Mouse (Mus musculus) forebrain, embryonic 10.5 days (tissue): ENCODE data around the gene Fam3c. TPM values are rescaled to one million over a fixed set of nuclear protein-coding genes. Genes with fewer than 3 reads are reported as not detected.

Source experiments
- DNase-seq: peaks from one replicate; pipeline ENCODE4 v3.0.0-alpha.2; 2017; ENCODE audit warnings: low spot score; ENCODE audit errors: extremely low spot score
- H3K27ac ChIP-seq: fragments of 300-500 bp; sonication (generic); 2 replicates; pipeline ENCODE4 v1.5.1; 2016; ENCODE audit warnings: mild to moderate bottlenecking
- H3K27me3 ChIP-seq: fragments of 300-500 bp; sonication (generic); 2 replicates; pipeline ENCODE4 v1.6.1; 2016; ENCODE audit warnings: mild to moderate bottlenecking; ENCODE audit not compliant: poor library complexity, severe bottlenecking
- H3K36me3 ChIP-seq: fragments of 300-500 bp; sonication (generic); replicated peaks from 2 replicates; pipeline ENCODE4 v1.6.1; 2016; ENCODE audit warnings: mild to moderate bottlenecking, moderate library complexity
- H3K4me1 ChIP-seq: fragments of 300-500 bp; sonication (generic); 2 replicates; pipeline ENCODE4 v1.6.1; 2016
- H3K4me3 ChIP-seq: fragments of 300-500 bp; sonication (generic); 2 replicates; pipeline ENCODE4 v1.5.1; 2016; ENCODE audit warnings: mild to moderate bottlenecking, moderate library complexity
- H3K9me3 ChIP-seq: fragments of 300-500 bp; sonication (generic); 2 replicates; pipeline ENCODE4 v1.6.1; 2016; ENCODE audit warnings: mild to moderate bottlenecking, moderate library complexity
- WGBS: fragments of 180-500 bp; shearing (Covaris S2); methylation state at CpG from one replicate; pipeline ENCODE4 v1.1.7; 2016; 5-methylcytosine and 5-hydroxymethylcytosine counted together
- polyA plus RNA-seq: library from polyadenylated mRNA; unstranded; fragments of >200 nt; fragmentation: Nextera tagmentation; extraction: Ambion mirVana; gene quantifications from 2 replicates; pipeline ENCODE4 v1.2.1, GENCODE M21; 2016

Gene Fam3c
- polyA plus RNA-seq, 1 experiment from 2014 or later = 31.8 TPM

DNA sequence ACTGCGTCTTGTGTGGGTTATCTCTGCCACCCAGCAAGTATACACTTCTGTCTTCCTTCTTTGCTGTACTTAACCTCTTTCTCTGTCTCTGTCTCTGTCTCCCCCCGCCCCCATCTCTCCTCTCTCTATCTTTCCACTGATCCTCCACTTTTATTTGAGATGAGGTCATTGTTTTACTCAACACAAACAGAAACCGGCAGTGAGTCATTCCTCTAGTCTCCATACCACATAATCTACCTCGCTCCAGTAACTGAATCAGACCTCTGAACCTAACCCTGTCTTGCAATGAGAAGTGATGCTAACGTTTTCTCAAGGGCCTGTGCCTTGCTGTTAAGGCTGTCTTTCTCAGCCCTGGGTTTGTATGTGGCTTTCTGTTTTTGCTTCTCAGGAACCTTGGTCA, 22.4 kb upstream of the Fam3c start:
- Histone ChIP-seq H3K36me3 (no peaks in the 10 kb centered on the region), H3K4me3 (no peak overlapping the region), H3K4me1 (no peaks in the 10 kb centered on the region), H3K27ac (no peak overlapping the region), H3K9me3 (no peaks in the 10 kb centered on the region), H3K27me3 (no peaks in the 10 kb centered on the region)
- 85% methylated on average over 5 of the region's 5 CpGs for WGBS
- DNase-seq = no peak

DNA sequence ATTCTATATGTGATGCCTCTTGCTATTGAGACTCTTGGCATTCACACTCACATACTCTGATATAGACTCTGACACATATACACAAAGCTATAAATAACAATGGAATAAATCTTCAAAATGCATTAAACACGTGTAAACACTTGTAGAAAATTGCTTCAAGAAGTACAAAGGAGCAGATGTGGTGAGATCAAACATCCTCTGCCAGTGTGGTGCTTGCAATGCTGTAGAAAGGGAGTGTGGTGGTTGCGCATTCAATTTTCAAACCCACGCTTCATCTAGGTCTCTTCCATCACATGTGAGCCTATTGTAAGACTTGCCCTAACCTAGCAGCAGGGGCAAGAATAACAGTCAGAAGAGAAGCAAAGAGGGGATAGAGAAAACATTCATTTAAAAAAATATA, 18.7 kb upstream of the Fam3c start:
- H3K27me3 ChIP-seq = no peaks in the 10 kb centered on the region
- H3K36me3 ChIP-seq = no peaks in the 10 kb centered on the region
- 83% methylated on average over 3 of the region's 3 CpGs for WGBS
- H3K4me1 ChIP-seq = no peaks in the 10 kb centered on the region
- H3K27ac ChIP-seq = no peak overlapping the region
- H3K4me3 ChIP-seq = no peak overlapping the region
- no peaks in the 10 kb centered on the region for H3K9me3 ChIP-seq
- no peak for DNase-seq

DNA sequence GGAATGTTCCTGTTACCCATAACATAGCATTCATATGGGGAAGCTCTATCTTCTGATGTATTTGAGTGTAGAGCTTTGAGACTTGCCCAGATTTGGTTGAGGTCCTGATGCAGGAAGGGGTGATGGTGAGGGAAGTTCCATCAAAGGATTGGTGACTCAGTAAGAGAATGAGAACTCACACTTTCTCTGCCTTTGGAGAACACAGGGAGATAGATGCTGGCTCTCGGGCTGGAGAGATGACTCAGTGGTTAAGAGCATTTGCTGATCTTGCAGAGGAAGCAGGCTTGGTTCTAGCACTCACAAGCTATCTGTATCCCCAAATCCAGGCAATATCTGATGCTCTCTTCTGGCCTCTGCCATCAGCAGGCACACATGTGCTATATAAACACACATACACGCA, 17.4 kb upstream of the Fam3c start:
- Histone ChIP-seq H3K4me1 (no peaks in the 10 kb centered on the region), H3K27me3 (no peaks in the 10 kb centered on the region), H3K27ac (no peak overlapping the region), H3K4me3 (no peak overlapping the region), H3K36me3 (no peaks in the 10 kb centered on the region), H3K9me3 (no peaks in the 10 kb centered on the region)
- 86% methylated on average over 2 of the region's 2 CpGs for whole genome bisulfite sequencing
- DNase-seq = no peak

DNA sequence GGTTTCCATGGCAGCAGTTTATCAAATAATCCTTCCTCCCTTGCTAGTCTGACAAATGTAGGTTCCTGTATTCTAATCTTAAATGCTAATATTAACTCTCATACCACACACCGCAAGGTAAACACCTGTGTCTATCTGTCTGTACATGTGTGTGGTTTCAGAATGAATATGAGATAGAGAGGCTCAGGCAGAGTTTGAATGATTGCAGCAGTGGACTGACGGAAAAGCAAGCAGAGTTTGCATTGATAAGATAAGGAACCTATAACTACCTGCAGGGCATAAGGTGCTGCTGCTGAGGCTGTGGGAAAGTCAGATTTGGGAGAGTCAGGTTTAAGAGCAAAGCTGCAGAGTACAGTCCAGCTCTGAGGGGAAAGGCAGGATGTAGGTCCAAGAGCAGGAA, 10.9 kb upstream of the Fam3c start:
- Histone ChIP-seq H3K27me3 (no peaks in the 10 kb centered on the region), H3K36me3 (no peaks in the 10 kb centered on the region), H3K4me3 (no peak overlapping the region), H3K4me1 (no peaks in the 10 kb centered on the region), H3K9me3 (no peaks in the 10 kb centered on the region), H3K27ac (no peak overlapping the region)
- no peak for DNase-seq
- WGBS = 95% methylated on average over 2 of the region's 2 CpGs

DNA sequence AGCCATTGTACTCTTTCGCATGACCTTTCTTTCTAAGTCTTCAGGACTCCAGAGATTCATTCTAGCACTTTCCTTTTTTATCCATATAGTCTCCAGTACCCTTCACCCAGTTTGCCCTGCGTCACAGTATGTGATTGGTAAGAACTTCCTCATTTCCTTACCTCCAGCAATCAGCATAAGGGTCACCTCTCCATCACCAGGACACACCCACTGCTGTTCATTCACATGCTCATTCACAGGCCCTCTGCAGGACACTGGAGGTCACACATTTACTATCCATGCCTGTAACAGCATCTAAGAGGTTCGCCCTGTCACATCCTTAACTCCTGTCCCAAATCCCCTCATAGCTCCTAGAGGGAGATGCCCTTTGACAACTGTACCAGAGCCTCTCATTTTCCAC, 7.5 kb upstream of the Fam3c start:
- Histone ChIP-seq H3K4me1 (peaks cover 4% of the 10 kb centered on the region), H3K9me3 (no peaks in the 10 kb centered on the region), H3K36me3 (no peaks in the 10 kb centered on the region), H3K27ac (no peak overlapping the region), H3K27me3 (no peaks in the 10 kb centered on the region), H3K4me3 (no peak overlapping the region)
- DNase-seq = no peak
- 75% methylated on average over 3 of the region's 3 CpGs for WGBS

DNA sequence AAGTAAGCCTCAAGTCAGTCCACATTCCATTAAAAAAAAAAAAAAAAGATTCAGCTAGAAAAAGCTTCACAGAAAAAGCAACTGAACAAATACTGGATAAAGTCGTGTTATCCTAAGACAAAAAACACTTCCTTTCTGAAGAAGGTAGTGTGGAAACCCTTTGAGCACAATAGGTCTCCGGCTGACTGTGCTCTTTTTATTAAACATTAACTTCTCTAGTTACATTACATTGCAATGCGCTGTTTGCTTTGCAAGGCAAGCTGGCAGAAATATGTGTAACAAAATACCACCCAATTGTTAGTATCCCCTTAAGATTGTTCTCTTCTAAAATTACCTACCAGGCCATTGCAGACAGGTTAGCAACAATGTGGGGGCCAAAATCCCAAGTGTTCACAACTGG, 5.9 kb upstream of the Fam3c start:
- WGBS = 79% methylated on average over 3 of the region's 3 CpGs
- Histone ChIP-seq H3K27me3 (no peaks in the 10 kb centered on the region), H3K27ac (no peak overlapping the region), H3K36me3 (no peaks in the 10 kb centered on the region), H3K4me1 (peaks cover 4% of the 10 kb centered on the region), H3K9me3 (peaks cover 3% of the 10 kb centered on the region; the same call in 1 of the 2 replicates), H3K4me3 (no peak overlapping the region)
- no peak for DNase-seq

DNA sequence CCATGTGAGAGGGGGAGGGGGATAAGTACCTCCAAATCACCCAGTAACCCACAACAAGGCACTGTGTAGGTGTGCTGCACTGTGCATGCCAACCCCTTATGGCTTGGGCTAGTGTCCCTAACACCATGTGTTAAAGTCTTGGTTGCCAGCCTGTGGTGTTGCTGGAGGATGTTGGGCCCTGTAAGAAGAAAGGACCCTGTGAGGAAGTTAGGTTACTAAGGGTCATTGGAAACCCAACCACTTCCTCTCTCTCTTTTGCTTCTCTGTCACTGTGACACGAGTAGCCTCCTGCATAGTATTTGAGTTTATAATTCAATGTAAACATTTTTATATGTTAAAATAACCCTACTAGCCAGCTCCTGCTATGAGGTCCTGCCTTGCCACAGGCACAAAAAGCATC, 3.0 kb upstream of the Fam3c start:
- Histone ChIP-seq H3K36me3 (no peaks in the 10 kb centered on the region), H3K9me3 (peaks cover 3% of the 10 kb centered on the region; the same call in 1 of the 2 replicates), H3K4me1 (peaks cover 25% of the 10 kb centered on the region), H3K4me3 (no peak overlapping the region), H3K27me3 (no peaks in the 10 kb centered on the region), H3K27ac (no peak overlapping the region)
- no peak for DNase-seq
- 63% methylated on average over 1 of the region's 1 CpGs for WGBS

DNA sequence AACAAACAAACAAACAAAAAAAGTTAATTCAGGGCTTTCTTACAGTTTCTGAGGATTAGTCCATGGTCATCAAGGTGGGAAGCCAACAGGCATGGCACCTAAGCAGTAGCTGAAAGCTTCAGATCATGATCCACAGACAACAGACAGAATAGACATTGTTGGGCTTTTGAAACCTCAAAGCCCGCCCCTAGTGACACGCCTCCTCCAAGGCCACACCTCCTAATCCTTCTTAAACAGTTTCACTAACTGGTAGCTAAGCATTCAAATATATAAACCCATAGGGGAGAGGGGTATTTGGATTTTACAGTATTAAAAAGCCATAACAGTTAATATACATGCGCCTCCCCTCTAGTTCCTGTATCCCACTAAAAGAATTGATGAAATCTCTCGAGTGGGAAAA, 1.3 kb upstream of the Fam3c start:
- no peaks in the 10 kb centered on the region for H3K36me3 ChIP-seq
- H3K27ac ChIP-seq = no peak overlapping the region
- peaks cover 3% of the 10 kb centered on the region; the same call in 1 of the 2 replicates for H3K9me3 ChIP-seq
- no peaks in the 10 kb centered on the region for H3K27me3 ChIP-seq
- 95% methylated on average over 4 of the region's 4 CpGs for WGBS
- H3K4me3 ChIP-seq = no peak overlapping the region
- H3K4me1 ChIP-seq = peaks cover 41% of the 10 kb centered on the region
- DNase-seq = no peak

DNA sequence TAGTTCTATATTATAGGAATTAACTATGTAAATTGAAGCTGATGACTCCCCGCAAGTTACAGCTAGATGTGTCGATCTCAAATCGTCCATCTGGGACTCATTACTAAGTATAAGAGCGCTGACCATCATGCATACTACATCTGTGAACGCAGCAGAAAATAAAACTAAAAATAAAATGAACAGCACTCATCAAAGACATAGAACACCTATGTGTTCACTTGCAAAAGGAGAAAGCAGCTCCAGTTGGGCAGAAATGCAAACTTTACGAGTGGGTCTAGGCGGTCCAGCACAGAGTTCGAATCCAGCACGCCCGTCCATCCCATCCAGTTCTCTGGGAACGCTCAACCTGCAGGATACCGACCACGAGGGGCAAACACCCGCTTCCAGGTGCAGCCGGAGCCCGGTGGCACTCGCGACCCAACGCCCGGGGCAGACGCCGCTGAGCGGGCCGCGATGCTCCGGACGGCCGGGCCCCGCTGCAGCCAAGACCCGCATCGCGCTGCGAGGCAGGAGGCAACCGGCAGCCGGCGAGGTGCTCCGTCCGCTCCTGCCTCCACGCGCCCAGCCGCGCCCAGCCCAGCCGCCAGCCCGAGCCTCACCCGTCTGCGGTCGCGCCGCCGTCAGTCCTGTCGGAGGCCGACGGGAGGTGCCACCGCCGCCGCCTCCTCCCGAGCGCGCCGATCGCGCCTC, 502 bp downstream of the Fam3c start:
- Histone ChIP-seq H3K36me3 (no peaks in the 10 kb centered on the region), H3K9me3 (peaks cover 3% of the 10 kb centered on the region; the same call in 1 of the 2 replicates), H3K4me1 (peaks cover 41% of the 10 kb centered on the region), H3K27ac (peak overlapping the region; percentile 93), H3K27me3 (no peaks in the 10 kb centered on the region), H3K4me3 (peak overlapping the region; percentile 84)
- 2% methylated on average over 60 of the region's 62 CpGs for WGBS
- no peak for DNase-seq

DNA sequence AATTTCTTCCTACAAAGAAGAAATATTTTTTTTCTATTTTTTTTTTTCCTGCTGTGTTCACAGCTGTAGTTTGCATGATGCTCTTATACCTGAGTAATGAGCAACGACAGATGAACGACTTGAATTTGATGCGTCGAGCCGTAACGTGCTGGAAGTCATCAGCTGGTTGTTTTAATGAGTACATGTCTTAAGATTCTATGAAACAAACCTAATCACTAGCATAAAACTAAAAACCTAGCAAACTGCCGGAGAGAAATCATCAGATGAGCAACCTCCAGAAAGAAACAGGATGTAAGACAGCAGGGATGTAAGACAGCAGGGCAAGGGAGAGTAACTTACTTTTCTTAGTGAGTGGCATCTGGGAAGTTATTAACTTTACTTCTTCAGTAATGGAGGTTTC, 1.4 kb downstream of the Fam3c start:
- H3K27ac ChIP-seq = no peak overlapping the region
- peaks cover 3% of the 10 kb centered on the region; the same call in 1 of the 2 replicates for H3K9me3 ChIP-seq
- H3K4me3 ChIP-seq = peak overlapping the region; percentile 84
- H3K4me1 ChIP-seq = peaks cover 41% of the 10 kb centered on the region
- H3K27me3 ChIP-seq = no peaks in the 10 kb centered on the region
- 84% methylated on average over 7 of the region's 7 CpGs for WGBS
- no peaks in the 10 kb centered on the region for H3K36me3 ChIP-seq
- no peak for DNase-seq

DNA sequence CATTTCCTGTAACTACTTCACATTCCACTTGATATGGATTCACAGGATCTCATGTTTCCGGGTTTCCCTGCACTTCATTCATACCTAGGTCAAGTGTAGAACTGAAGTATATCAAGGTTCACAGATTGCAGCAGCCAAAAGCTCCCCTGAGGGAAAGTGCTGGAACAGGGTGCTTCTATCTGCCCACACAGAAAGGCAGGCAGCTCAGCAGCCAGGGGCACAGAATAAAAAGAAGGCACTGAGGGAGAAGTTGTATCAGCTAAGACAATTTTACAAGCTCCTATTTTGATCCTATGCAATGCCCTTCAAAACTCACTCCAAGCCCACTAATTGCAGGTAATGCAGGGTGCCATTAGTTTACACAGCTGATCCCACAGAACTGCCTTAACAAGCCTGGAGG, 2.0 kb downstream of the Fam3c start:
- Histone ChIP-seq H3K9me3 (peaks cover 3% of the 10 kb centered on the region; the same call in 1 of the 2 replicates), H3K27me3 (no peaks in the 10 kb centered on the region), H3K36me3 (no peaks in the 10 kb centered on the region), H3K4me3 (peak overlapping the region; percentile 84; the same call in 1 of the 2 replicates), H3K27ac (no peak overlapping the region), H3K4me1 (peaks cover 41% of the 10 kb centered on the region)
- DNase-seq = no peak
- 76% methylated on average over 1 of the region's 1 CpGs for WGBS

DNA sequence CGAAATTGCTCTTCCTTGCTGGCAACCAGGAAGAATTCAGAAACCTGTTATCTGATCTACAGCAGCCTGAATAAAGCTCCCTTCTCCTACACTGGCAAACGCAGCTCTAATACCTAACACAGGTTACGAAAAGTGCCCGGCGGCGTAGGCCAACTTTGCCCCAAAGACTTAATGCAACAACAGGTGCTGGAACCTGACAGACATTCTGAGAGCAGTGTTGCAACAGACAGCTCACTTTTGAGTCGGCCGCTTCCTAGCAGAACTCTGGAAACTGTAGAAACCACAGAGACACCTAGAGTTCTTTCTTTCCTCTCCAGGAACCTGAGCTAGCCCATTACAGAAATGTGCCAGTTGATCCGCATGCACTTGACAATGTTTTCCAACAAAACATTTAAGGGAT, 4.5 kb downstream of the Fam3c start:
- no peaks in the 10 kb centered on the region for H3K27me3 ChIP-seq
- 84% methylated on average over 9 of the region's 9 CpGs for WGBS
- no peaks in the 10 kb centered on the region for H3K36me3 ChIP-seq
- DNase-seq = no peak
- H3K9me3 ChIP-seq = no peaks in the 10 kb centered on the region
- no peak overlapping the region for H3K27ac ChIP-seq
- peaks cover 56% of the 10 kb centered on the region for H3K4me1 ChIP-seq
- no peak overlapping the region for H3K4me3 ChIP-seq

DNA sequence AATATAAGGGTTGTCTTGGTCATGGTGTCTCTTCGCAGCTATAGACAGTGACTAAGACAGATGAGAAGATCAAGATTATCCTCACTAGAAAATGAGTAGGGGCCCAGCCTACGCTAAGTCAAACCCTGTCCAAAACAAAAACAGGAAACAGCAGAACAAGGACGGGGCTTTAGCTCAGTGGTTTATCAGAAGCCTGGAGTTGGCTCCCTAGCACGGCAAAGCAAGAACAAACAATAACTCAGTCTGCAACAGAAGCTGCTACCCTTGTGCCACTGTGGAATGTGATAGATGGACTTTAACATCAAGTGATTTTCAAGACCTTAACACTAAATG, 5.8 kb downstream of the Fam3c start:
- Histone ChIP-seq H3K27ac (no peak overlapping the region), H3K9me3 (no peaks in the 10 kb centered on the region), H3K4me1 (peaks cover 51% of the 10 kb centered on the region), H3K4me3 (no peak overlapping the region), H3K36me3 (no peaks in the 10 kb centered on the region), H3K27me3 (no peaks in the 10 kb centered on the region)
- DNase-seq = no peak
- WGBS = 83% methylated on average over 4 of the region's 4 CpGs
